Mouse (Mus musculus): ENCODE data around the gene Uqcc1. TPM values are rescaled to one million over a fixed set of nuclear protein-coding genes. Genes with fewer than 3 reads are reported as not detected.

Gene Uqcc1
- polyA plus RNA-seq, 1 experiment from 2014 or later = 77.3 TPM

GRCm38 (mm10) chr2:155826630-155827424 lies 103.3 kb downstream of the Uqcc1 start, which contains the start of gene Eif6:
TSS of gene Eif6 (minus strand) at chr2:155826925.
- Histone ChIP-seq H3K4me3 (ENCODE audit: low read depth, low read length) (peak within 1 kb of the TSS; percentile 87), H3K36me3 (ENCODE audit: control insufficient read depth, insufficient read depth, low read length) (peaks cover 10% of the 10 kb centered on the region; the same call in 1 of the 2 replicates), H3K27ac (ENCODE audit: low read depth, low read length) (peak within 1 kb of the TSS; percentile 54), H3K9me3 (ENCODE audit: control insufficient read depth, low read length) (no peaks in the 10 kb centered on the region), H3K27me3 (ENCODE audit: control insufficient read depth, insufficient read depth, low read length) (no peaks in the 10 kb centered on the region), H3K4me1 (ENCODE audit: control insufficient read depth, insufficient read depth, low read length) (peaks cover 11% of the 10 kb centered on the region), H3K4me2 (peak within 1 kb of the TSS; percentile 94), H3K9ac (ENCODE audit: low read length) (peak within 1 kb of the TSS; percentile 76)
- DNase-seq (ENCODE audit: low spot score, missing footprints) = peak; percentile 97
- 3% methylated on average over 27 of the region's 27 CpGs for WGBS
- peak; percentile 94 for ATAC-seq (ENCODE audit: low FRiP score)

GRCm38 (mm10) chr2:155825904-155826629 lies 104.0 kb downstream of the Uqcc1 start:
- Histone ChIP-seq H3K36me3 (ENCODE audit: control insufficient read depth, insufficient read depth, low read length) (peaks cover 11% of the 10 kb centered on the region; the same call in 1 of the 2 replicates), H3K27ac (ENCODE audit: low read depth, low read length) (peak overlapping the region; percentile 54), H3K27me3 (ENCODE audit: control insufficient read depth, insufficient read depth, low read length) (no peaks in the 10 kb centered on the region), H3K9ac (ENCODE audit: low read length) (peak overlapping the region; percentile 76), H3K9me3 (ENCODE audit: control insufficient read depth, low read length) (no peaks in the 10 kb centered on the region), H3K4me3 (ENCODE audit: low read depth, low read length) (peak overlapping the region; percentile 87), H3K4me1 (ENCODE audit: control insufficient read depth, insufficient read depth, low read length) (peaks cover 11% of the 10 kb centered on the region), H3K4me2 (peak overlapping the region; percentile 94)
- DNase-seq (ENCODE audit: low spot score, missing footprints) (peak; percentile 95), ATAC-seq (ENCODE audit: low FRiP score) (peak; percentile 30)
- WGBS = 2% methylated on average over 52 of the region's 52 CpGs

- Histone ChIP-seq H3K36me3 (ENCODE audit: control insufficient read depth, insufficient read depth, low read length) (peaks cover 12% of the 10 kb centered on the region; the same call in 1 of the 2 replicates), H3K27me3 (ENCODE audit: control insufficient read depth, insufficient read depth, low read length) (no peaks in the 10 kb centered on the region), H3K4me3 (ENCODE audit: low read depth, low read length) (no peak overlapping the region), H3K27ac (ENCODE audit: low read depth, low read length) (no peak overlapping the region), H3K4me1 (ENCODE audit: control insufficient read depth, insufficient read depth, low read length) (peaks cover 15% of the 10 kb centered on the region), H3K9me3 (ENCODE audit: control insufficient read depth, low read length) (no peaks in the 10 kb centered on the region), H3K9ac (ENCODE audit: low read length) (no peak overlapping the region), H3K4me2 (no peak overlapping the region)
- over 99% methylated on average over 8 of the region's 8 CpGs for WGBS
- ATAC-seq (ENCODE audit: low FRiP score) = no peak
- DNase-seq (ENCODE audit: low spot score, missing footprints) = peak; percentile 8
These were observed 106.4 kb downstream of the Uqcc1 start for GRCm38 (mm10) chr2:155823722-155824121.

- peaks cover 12% of the 10 kb centered on the region; the same call in 1 of the 2 replicates for H3K36me3 ChIP-seq (ENCODE audit: control insufficient read depth, insufficient read depth, low read length)
These were observed 109.3 kb downstream of the Uqcc1 start for GRCm38 (mm10) chr2:155820779-155821178.

GRCm38 (mm10) chr2:155819449-155820251 lies 110.5 kb downstream of the Uqcc1 start:
- Histone ChIP-seq H3K36me3 (ENCODE audit: control insufficient read depth, insufficient read depth, low read length) (peaks cover 12% of the 10 kb centered on the region; the same call in 1 of the 2 replicates), H3K4me3 (ENCODE audit: low read depth, low read length) (peak overlapping the region; percentile 42), H3K4me1 (ENCODE audit: control insufficient read depth, insufficient read depth, low read length) (peaks cover 9% of the 10 kb centered on the region; the same call in 1 of the 2 replicates), H3K9ac (ENCODE audit: low read length) (peak overlapping the region; percentile 58), H3K4me2 (peak overlapping the region; percentile 75), H3K27ac (ENCODE audit: low read depth, low read length) (peak overlapping the region; percentile 16), H3K9me3 (ENCODE audit: control insufficient read depth, low read length) (no peaks in the 10 kb centered on the region), H3K27me3 (ENCODE audit: control insufficient read depth, insufficient read depth, low read length) (no peaks in the 10 kb centered on the region)
- ATAC-seq (ENCODE audit: low FRiP score) (peak; percentile 62), DNase-seq (ENCODE audit: low spot score, missing footprints) (no peak)
- WGBS = 67% methylated on average over 6 of the region's 6 CpGs

More at GRCm38 (mm10) chr2:155820779-155821178, 109.3 kb downstream of the Uqcc1 start:
- DNase-seq (ENCODE audit: low spot score, missing footprints) (no peak), ATAC-seq (ENCODE audit: low FRiP score) (no peak)
- Histone ChIP-seq H3K9me3 (ENCODE audit: control insufficient read depth, low read length) (no peaks in the 10 kb centered on the region), H3K27ac (ENCODE audit: low read depth, low read length) (no peak overlapping the region), H3K4me1 (ENCODE audit: control insufficient read depth, insufficient read depth, low read length) (peaks cover 13% of the 10 kb centered on the region), H3K9ac (ENCODE audit: low read length) (no peak overlapping the region), H3K4me3 (ENCODE audit: low read depth, low read length) (no peak overlapping the region), H3K4me2 (no peak overlapping the region), H3K27me3 (ENCODE audit: control insufficient read depth, insufficient read depth, low read length) (no peaks in the 10 kb centered on the region)
- 95% methylated on average over 5 of the region's 5 CpGs for WGBS

- H3K27ac ChIP-seq (ENCODE audit: low read depth, low read length) = peak within 1 kb of the TSS; percentile 16
- H3K9ac ChIP-seq (ENCODE audit: low read length) = peak within 1 kb of the TSS; percentile 58
- H3K36me3 ChIP-seq (ENCODE audit: control insufficient read depth, insufficient read depth, low read length) = peaks cover 12% of the 10 kb centered on the region; the same call in 1 of the 2 replicates
- DNase-seq (ENCODE audit: low spot score, missing footprints) (no peak), ATAC-seq (ENCODE audit: low FRiP score) (no peak)
- H3K9me3 ChIP-seq (ENCODE audit: control insufficient read depth, low read length) = no peaks in the 10 kb centered on the region
- no peaks in the 10 kb centered on the region for H3K27me3 ChIP-seq (ENCODE audit: control insufficient read depth, insufficient read depth, low read length)
- H3K4me2 ChIP-seq = peak within 1 kb of the TSS; percentile 75
- peaks cover 9% of the 10 kb centered on the region; the same call in 1 of the 2 replicates for H3K4me1 ChIP-seq (ENCODE audit: control insufficient read depth, insufficient read depth, low read length)
- H3K4me3 ChIP-seq (ENCODE audit: low read depth, low read length) = peak within 1 kb of the TSS; percentile 42
These were observed 110.9 kb downstream of the Uqcc1 start, which contains the start of gene BC029722 for GRCm38 (mm10) chr2:155819392-155819448. TSS of gene BC029722 (minus strand) at chr2:155819426.

GRCm38 (mm10) chr2:155818596-155819391 lies 111.3 kb downstream of the Uqcc1 start:
- H3K27ac ChIP-seq (ENCODE audit: low read depth, low read length) = peak overlapping the region; percentile 16; the same call in 1 of the 2 replicates
- 3% methylated on average over 35 of the region's 37 CpGs for WGBS
- H3K36me3 ChIP-seq (ENCODE audit: control insufficient read depth, insufficient read depth, low read length) = peaks cover 12% of the 10 kb centered on the region; the same call in 1 of the 2 replicates

More at GRCm38 (mm10) chr2:155818596-155819391, 111.3 kb downstream of the Uqcc1 start:
- H3K4me1 ChIP-seq (ENCODE audit: control insufficient read depth, insufficient read depth, low read length) = peaks cover 9% of the 10 kb centered on the region; the same call in 1 of the 2 replicates
- peak; percentile 98 for DNase-seq (ENCODE audit: low spot score, missing footprints)
- peak; percentile 97 for ATAC-seq (ENCODE audit: low FRiP score)
- H3K4me2 ChIP-seq = peak overlapping the region; percentile 75
- H3K9ac ChIP-seq (ENCODE audit: low read length) = peak overlapping the region; percentile 58
- H3K27me3 ChIP-seq (ENCODE audit: control insufficient read depth, insufficient read depth, low read length) = no peaks in the 10 kb centered on the region
- peak overlapping the region; percentile 42 for H3K4me3 ChIP-seq (ENCODE audit: low read depth, low read length)
- H3K9me3 ChIP-seq (ENCODE audit: control insufficient read depth, low read length) = no peaks in the 10 kb centered on the region
